Mouse (Mus musculus) left cerebral cortex, adult 6 months (tissue): ENCODE data around the gene Ulk2. TPM values are rescaled to one million over a fixed set of nuclear protein-coding genes. Genes with fewer than 3 reads are reported as not detected.

Experiments used
- long read RNA-seq, 2 experiments: library from polyadenylated mRNA; unstranded; transcript quantifications; one replicate each; pipeline ENCODE4 v2.0.0; 2019 to 2020
- polyA plus RNA-seq: library from polyadenylated mRNA; unstranded; fragments of <200 nt; fragmentation: Nextera tagmentation; gene quantifications from 2 replicates; pipeline ENCODE4 v1.2.3, GENCODE M21; 2021

The Ulk2 gene
- 7.0 and 17.2 TPM in 2 replicates for polyA plus RNA-seq
- long read RNA-seq, experiment 1, full-length matches to known transcripts: 6 of 54 reads
- long read RNA-seq, experiment 1, partial matches to known transcripts: 34 of 54 reads
- long read RNA-seq, experiment 1, other reads (novel, unspliced or antisense): 14 of 54 reads
- long read RNA-seq, experiment 2, full-length matches to known transcripts: 1 of 24 reads
- long read RNA-seq, experiment 2, partial matches to known transcripts: 10 of 24 reads
- long read RNA-seq, experiment 2, other reads (novel, unspliced or antisense): 13 of 24 reads

GRCm38 (mm10) chr11:61854988-61855411 lies at the start of gene Ulk2:
Gene Ulk2 (minus strand): TSS chr11:61855073.

GRCm38 (mm10) chr11:61761584-61762407 lies 93.1 kb downstream of the Ulk2 start, which contains the start of gene Prpsap2:
Gene Prpsap2 (minus strand): TSS chr11:61762088.

Other genes with a start within 250 kb of the Ulk2 start
- 8.6 and 9.3 TPM in 2 replicates for gene Grap, start 201.8 kb downstream of the Ulk2 start, polyA plus RNA-seq
- gene Fam83g, start 171.0 kb downstream of the Ulk2 start, polyA plus RNA-seq: 0.04 TPM in 2 replicates
- 0.17 TPM in 1 of 2 replicates, not detected in the other for gene Slc5a10, start 134.2 kb downstream of the Ulk2 start, polyA plus RNA-seq
- gene Prpsap2, start 93.0 kb downstream of the Ulk2 start, polyA plus RNA-seq: 20.2 and 26.2 TPM in 2 replicates
- 3.2 and 5.4 TPM in 2 replicates for gene Akap10, start 75.2 kb upstream of the Ulk2 start, polyA plus RNA-seq
- gene Specc1, start 101.7 kb upstream of the Ulk2 start, polyA plus RNA-seq: 16.0 and 21.9 TPM in 2 replicates